Mouse (Mus musculus): ENCODE measurements around the gene Ubl3. TPM values are rescaled to one million over a fixed set of nuclear protein-coding genes. Genes with fewer than 3 reads are reported as not detected.

Ubl3 gene
- polyA plus RNA-seq, 1 experiment from 2014 or later: 15.4 TPM

GRCm38 (mm10) chr5:148569444-148569843 is 16.9 kb upstream of the Ubl3 start:
- H3K36me3 ChIP-seq (ENCODE audit: control insufficient read depth, insufficient read depth): no peaks in the 10 kb centered on the region
- no peaks in the 10 kb centered on the region for H3K9me3 ChIP-seq (replicated peaks; ENCODE audit: control insufficient read depth, low read length)
- no peak for ATAC-seq (ENCODE audit: low read depth)
- no peak overlapping the region for H3K9ac ChIP-seq (ENCODE audit: low read depth, low read length)
- no peaks in the 10 kb centered on the region for H3K27me3 ChIP-seq (ENCODE audit: control insufficient read depth, insufficient read depth, low read depth, low read length)
- no peak overlapping the region for H3K4me3 ChIP-seq (ENCODE audit: low read depth, low read length)
- no peaks in the 10 kb centered on the region for H3K4me1 ChIP-seq (ENCODE audit: control insufficient read depth, low read depth, low read length)
- H3K4me2 ChIP-seq (ENCODE audit: low read depth, low read length): no peak overlapping the region
- no peak overlapping the region for H3K27ac ChIP-seq (ENCODE audit: low read length)
- WGBS (ENCODE audit: insufficient replicate concordance): 67% methylated on average over 13 of the region's 13 CpGs

- no peak for ATAC-seq (ENCODE audit: low read depth)
- H3K9me3 ChIP-seq (replicated peaks; ENCODE audit: control insufficient read depth, low read length): no peaks in the 10 kb centered on the region
- H3K27ac ChIP-seq (ENCODE audit: low read length): no peak overlapping the region
- no peaks in the 10 kb centered on the region for H3K4me1 ChIP-seq (ENCODE audit: control insufficient read depth, low read depth, low read length)
- no peaks in the 10 kb centered on the region for H3K36me3 ChIP-seq (ENCODE audit: control insufficient read depth, insufficient read depth)
- H3K9ac ChIP-seq (ENCODE audit: low read depth, low read length): no peak overlapping the region
- 47% methylated on average over 6 of the region's 6 CpGs for WGBS (ENCODE audit: insufficient replicate concordance)
- no peaks in the 10 kb centered on the region for H3K27me3 ChIP-seq (ENCODE audit: control insufficient read depth, insufficient read depth, low read depth, low read length)
- no peak overlapping the region for H3K4me3 ChIP-seq (ENCODE audit: low read depth, low read length)
- H3K4me2 ChIP-seq (ENCODE audit: low read depth, low read length): no peak overlapping the region
Observed at GRCm38 (mm10) chr5:148565636-148566035, 13.0 kb upstream of the Ubl3 start.

- WGBS (ENCODE audit: insufficient replicate concordance): 57% methylated on average over 3 of the region's 3 CpGs
- ATAC-seq (ENCODE audit: low read depth): no peak
- Histone ChIP-seq H3K4me1 (ENCODE audit: control insufficient read depth, low read depth, low read length) (no peaks in the 10 kb centered on the region), H3K36me3 (ENCODE audit: control insufficient read depth, insufficient read depth) (no peaks in the 10 kb centered on the region), H3K4me2 (ENCODE audit: low read depth, low read length) (no peak overlapping the region), H3K4me3 (ENCODE audit: low read depth, low read length) (no peak overlapping the region), H3K27ac (ENCODE audit: low read length) (no peak overlapping the region), H3K9ac (ENCODE audit: low read depth, low read length) (no peak overlapping the region), H3K9me3 (replicated peaks; ENCODE audit: control insufficient read depth, low read length) (no peaks in the 10 kb centered on the region), H3K27me3 (ENCODE audit: control insufficient read depth, insufficient read depth, low read depth, low read length) (no peaks in the 10 kb centered on the region)
Observed at GRCm38 (mm10) chr5:148564073-148564472, 11.5 kb upstream of the Ubl3 start.

- no peak overlapping the region for H3K27ac ChIP-seq (ENCODE audit: low read length)
- H3K4me1 ChIP-seq (ENCODE audit: control insufficient read depth, low read depth, low read length): no peaks in the 10 kb centered on the region
- no peaks in the 10 kb centered on the region for H3K9me3 ChIP-seq (replicated peaks; ENCODE audit: control insufficient read depth, low read length)
- H3K9ac ChIP-seq (ENCODE audit: low read depth, low read length): no peak overlapping the region
- no peak for ATAC-seq (ENCODE audit: low read depth)
- 62% methylated on average over 4 of the region's 4 CpGs for WGBS (ENCODE audit: insufficient replicate concordance)
- H3K4me3 ChIP-seq (ENCODE audit: low read depth, low read length): no peak overlapping the region
- no peak overlapping the region for H3K4me2 ChIP-seq (ENCODE audit: low read depth, low read length)
- H3K27me3 ChIP-seq (ENCODE audit: control insufficient read depth, insufficient read depth, low read depth, low read length): no peaks in the 10 kb centered on the region
- no peaks in the 10 kb centered on the region for H3K36me3 ChIP-seq (ENCODE audit: control insufficient read depth, insufficient read depth)
Observed at GRCm38 (mm10) chr5:148563281-148563680, 10.7 kb upstream of the Ubl3 start.

GRCm38 (mm10) chr5:148562235-148562634 is 9.6 kb upstream of the Ubl3 start:
- Histone ChIP-seq H3K27me3 (ENCODE audit: control insufficient read depth, insufficient read depth, low read depth, low read length) (no peaks in the 10 kb centered on the region), H3K4me3 (ENCODE audit: low read depth, low read length) (no peak overlapping the region), H3K36me3 (ENCODE audit: control insufficient read depth, insufficient read depth) (no peaks in the 10 kb centered on the region), H3K4me2 (ENCODE audit: low read depth, low read length) (no peak overlapping the region), H3K27ac (ENCODE audit: low read length) (no peak overlapping the region), H3K9ac (ENCODE audit: low read depth, low read length) (no peak overlapping the region), H3K9me3 (replicated peaks; ENCODE audit: control insufficient read depth, low read length) (no peaks in the 10 kb centered on the region), H3K4me1 (ENCODE audit: control insufficient read depth, low read depth, low read length) (no peaks in the 10 kb centered on the region)
- ATAC-seq (ENCODE audit: low read depth): no peak
- WGBS (ENCODE audit: insufficient replicate concordance): 67% methylated on average over 8 of the region's 8 CpGs

- Histone ChIP-seq H3K4me2 (ENCODE audit: low read depth, low read length) (no peak overlapping the region), H3K4me3 (ENCODE audit: low read depth, low read length) (no peak overlapping the region), H3K9me3 (replicated peaks; ENCODE audit: control insufficient read depth, low read length) (no peaks in the 10 kb centered on the region), H3K27me3 (ENCODE audit: control insufficient read depth, insufficient read depth, low read depth, low read length) (peaks cover 6% of the 10 kb centered on the region), H3K36me3 (ENCODE audit: control insufficient read depth, insufficient read depth) (no peaks in the 10 kb centered on the region), H3K27ac (ENCODE audit: low read length) (no peak overlapping the region), H3K4me1 (ENCODE audit: control insufficient read depth, low read depth, low read length) (peaks cover 3% of the 10 kb centered on the region; the same call in 1 of the 2 replicates), H3K9ac (ENCODE audit: low read depth, low read length) (no peak overlapping the region)
- WGBS (ENCODE audit: insufficient replicate concordance): 49% methylated on average over 15 of the region's 15 CpGs
- no peak for ATAC-seq (ENCODE audit: low read depth)
Observed at GRCm38 (mm10) chr5:148559261-148559958, 6.8 kb upstream of the Ubl3 start.

GRCm38 (mm10) chr5:148558472-148558871 is 5.9 kb upstream of the Ubl3 start:
- Histone ChIP-seq H3K4me3 (ENCODE audit: low read depth, low read length) (no peak overlapping the region), H3K27me3 (ENCODE audit: control insufficient read depth, insufficient read depth, low read depth, low read length) (peaks cover 16% of the 10 kb centered on the region), H3K36me3 (ENCODE audit: control insufficient read depth, insufficient read depth) (no peaks in the 10 kb centered on the region), H3K9me3 (replicated peaks; ENCODE audit: control insufficient read depth, low read length) (no peaks in the 10 kb centered on the region), H3K4me2 (ENCODE audit: low read depth, low read length) (no peak overlapping the region), H3K27ac (ENCODE audit: low read length) (no peak overlapping the region), H3K9ac (ENCODE audit: low read depth, low read length) (no peak overlapping the region), H3K4me1 (ENCODE audit: control insufficient read depth, low read depth, low read length) (peaks cover 3% of the 10 kb centered on the region; the same call in 1 of the 2 replicates)
- ATAC-seq (ENCODE audit: low read depth): no peak
- WGBS (ENCODE audit: insufficient replicate concordance): 81% methylated on average over 6 of the region's 6 CpGs

- H3K4me3 ChIP-seq (ENCODE audit: low read depth, low read length): no peak overlapping the region
- no peak for ATAC-seq (ENCODE audit: low read depth)
- H3K9ac ChIP-seq (ENCODE audit: low read depth, low read length): no peak overlapping the region
- no peak overlapping the region for H3K4me2 ChIP-seq (ENCODE audit: low read depth, low read length)
- H3K36me3 ChIP-seq (ENCODE audit: control insufficient read depth, insufficient read depth): no peaks in the 10 kb centered on the region
- 57% methylated on average over 5 of the region's 5 CpGs for WGBS (ENCODE audit: insufficient replicate concordance)
- peaks cover 3% of the 10 kb centered on the region; the same call in 1 of the 2 replicates for H3K4me1 ChIP-seq (ENCODE audit: control insufficient read depth, low read depth, low read length)
- H3K27me3 ChIP-seq (ENCODE audit: control insufficient read depth, insufficient read depth, low read depth, low read length): peaks cover 29% of the 10 kb centered on the region
- H3K9me3 ChIP-seq (replicated peaks; ENCODE audit: control insufficient read depth, low read length): no peaks in the 10 kb centered on the region
- H3K27ac ChIP-seq (ENCODE audit: low read length): no peak overlapping the region
Observed at GRCm38 (mm10) chr5:148556509-148556908, 3.9 kb upstream of the Ubl3 start.

- Histone ChIP-seq H3K36me3 (ENCODE audit: control insufficient read depth, insufficient read depth) (no peaks in the 10 kb centered on the region), H3K9ac (ENCODE audit: low read depth, low read length) (no peak overlapping the region), H3K4me1 (ENCODE audit: control insufficient read depth, low read depth, low read length) (peaks cover 3% of the 10 kb centered on the region; the same call in 1 of the 2 replicates), H3K9me3 (replicated peaks; ENCODE audit: control insufficient read depth, low read length) (no peaks in the 10 kb centered on the region), H3K27me3 (ENCODE audit: control insufficient read depth, insufficient read depth, low read depth, low read length) (peaks cover 32% of the 10 kb centered on the region), H3K27ac (ENCODE audit: low read length) (no peak overlapping the region), H3K4me3 (ENCODE audit: low read depth, low read length) (no peak overlapping the region), H3K4me2 (ENCODE audit: low read depth, low read length) (no peak overlapping the region)
- no peak for ATAC-seq (ENCODE audit: low read depth)
- 72% methylated on average over 10 of the region's 10 CpGs for WGBS (ENCODE audit: insufficient replicate concordance)
Observed at GRCm38 (mm10) chr5:148555156-148555555, 2.6 kb upstream of the Ubl3 start.

Measured in liver, embryonic 16.5 days (tissue).